Mouse (Mus musculus): ENCODE measurements at regions not wholly inside any gene's neighbourhood (a gene's known extent, or its start where the extent isn't known, plus 50 kb on each side); places are given as distances from the start of the nearest gene placed in this dataset.

- DNase-seq: peak; percentile 46
Measured at GRCm38 (mm10) chr12:16185431-16185923, 368.8 kb upstream of the Trib2 start.

GRCm38 (mm10) chr12:16183055-16183454 lies 366.3 kb upstream of the Trib2 start:
- DNase-seq: no peak

GRCm38 (mm10) chr12:16181599-16181998 lies 364.9 kb upstream of the Trib2 start:
- no peak for DNase-seq

GRCm38 (mm10) chr12:16179897-16180296 lies 363.2 kb upstream of the Trib2 start:
- DNase-seq: no peak

GRCm38 (mm10) chr12:16176326-16176725 lies 359.6 kb upstream of the Trib2 start:
- no peak for DNase-seq

- DNase-seq: no peak
Measured at GRCm38 (mm10) chr12:16172176-16172575, 355.5 kb upstream of the Trib2 start.

- no peak for DNase-seq
Measured at GRCm38 (mm10) chr12:16171636-16172035, 354.9 kb upstream of the Trib2 start.

GRCm38 (mm10) chr12:16169781-16170535 lies 353.2 kb upstream of the Trib2 start:
- no peak for DNase-seq

GRCm38 (mm10) chr12:16167793-16168343 lies 351.1 kb upstream of the Trib2 start:
- no peak for DNase-seq

- no peak for DNase-seq
Measured at GRCm38 (mm10) chr12:16165126-16165525, 348.4 kb upstream of the Trib2 start.

GRCm38 (mm10) chr12:16161947-16162346 lies 345.2 kb upstream of the Trib2 start:
- DNase-seq: no peak

GRCm38 (mm10) chr12:16157896-16158295 lies 341.2 kb upstream of the Trib2 start:
- DNase-seq: peak; percentile 16

- no peak for DNase-seq
Measured at GRCm38 (mm10) chr12:16155791-16156558, 339.3 kb upstream of the Trib2 start.

GRCm38 (mm10) chr12:16154256-16154655 lies 337.5 kb upstream of the Trib2 start:
- no peak for DNase-seq

- DNase-seq: no peak
Measured at GRCm38 (mm10) chr12:16152108-16152507, 335.4 kb upstream of the Trib2 start.

- peak; percentile 9 for DNase-seq
Measured at GRCm38 (mm10) chr12:16151170-16151702, 334.5 kb upstream of the Trib2 start.

- no peak for DNase-seq
Measured at GRCm38 (mm10) chr12:16146919-16147318, 330.2 kb upstream of the Trib2 start.

GRCm38 (mm10) chr12:16145621-16146020 lies 328.9 kb upstream of the Trib2 start:
- DNase-seq: no peak

- no peak for DNase-seq
Measured at GRCm38 (mm10) chr12:16141193-16141592, 324.5 kb upstream of the Trib2 start.

- DNase-seq: no peak
Measured at GRCm38 (mm10) chr12:16140511-16141110, 323.9 kb upstream of the Trib2 start.

- DNase-seq: no peak
Measured at GRCm38 (mm10) chr12:16139152-16139551, 322.4 kb upstream of the Trib2 start.

GRCm38 (mm10) chr12:16137801-16138200 lies 321.1 kb upstream of the Trib2 start:
- DNase-seq: no peak

GRCm38 (mm10) chr12:16136214-16136671 lies 319.5 kb upstream of the Trib2 start:
- no peak for DNase-seq
